Mouse (Mus musculus): Measurements from ENCODE around the gene Cipc. TPM values are rescaled to one million over a fixed set of nuclear protein-coding genes. Genes with fewer than 3 reads are reported as not detected.

Cipc gene
- polyA plus RNA-seq, 1 experiment from 2014 or later: 23.8 TPM

- H3K4me3 ChIP-seq (ENCODE audit: low read depth, low read length): no peak overlapping the region
- H3K27me3 ChIP-seq (replicated peaks; ENCODE audit: control insufficient read depth, insufficient read depth, low read length): no peaks in the 10 kb centered on the region
- ATAC-seq (replicated peaks; ENCODE audit: low FRiP score) (no peak), DNase-seq (ENCODE audit: low spot score) (no peak)
- no peaks in the 10 kb centered on the region for H3K9me3 ChIP-seq (ENCODE audit: control insufficient read depth, low read length)
- WGBS: 90% methylated on average over 11 of the region's 11 CpGs
- H3K4me2 ChIP-seq: no peak overlapping the region
- H3K9ac ChIP-seq (ENCODE audit: low read depth, low read length): no peak overlapping the region
- no peak overlapping the region for H3K27ac ChIP-seq (ENCODE audit: low read depth, low read length)
- peaks cover 38% of the 10 kb centered on the region for H3K36me3 ChIP-seq (ENCODE audit: control insufficient read depth, insufficient read depth, low read length)
- no peaks in the 10 kb centered on the region for H3K4me1 ChIP-seq (replicated peaks; ENCODE audit: control insufficient read depth, insufficient read depth, low read length)
Measured at GRCm38 (mm10) chr12:86961589-86962344, 14.9 kb downstream of the Cipc start.

GRCm38 (mm10) chr12:86964278-86965057 is 17.6 kb downstream of the Cipc start:
- Histone ChIP-seq H3K36me3 (ENCODE audit: control insufficient read depth, insufficient read depth, low read length) (peaks cover 32% of the 10 kb centered on the region), H3K27me3 (replicated peaks; ENCODE audit: control insufficient read depth, insufficient read depth, low read length) (no peaks in the 10 kb centered on the region), H3K9ac (ENCODE audit: low read depth, low read length) (no peak overlapping the region), H3K4me1 (replicated peaks; ENCODE audit: control insufficient read depth, insufficient read depth, low read length) (peaks cover 14% of the 10 kb centered on the region), H3K9me3 (ENCODE audit: control insufficient read depth, low read length) (no peaks in the 10 kb centered on the region), H3K4me2 (no peak overlapping the region), H3K4me3 (ENCODE audit: low read depth, low read length) (no peak overlapping the region), H3K27ac (ENCODE audit: low read depth, low read length) (no peak overlapping the region)
- no peak for DNase-seq (ENCODE audit: low spot score)
- 90% methylated on average over 16 of the region's 16 CpGs for WGBS
- ATAC-seq (replicated peaks; ENCODE audit: low FRiP score): no peak

GRCm38 (mm10) chr12:86965237-86965799 is 18.5 kb downstream of the Cipc start:
- ATAC-seq (replicated peaks; ENCODE audit: low FRiP score) (no peak), DNase-seq (ENCODE audit: low spot score) (no peak)
- Histone ChIP-seq H3K4me3 (ENCODE audit: low read depth, low read length) (no peak overlapping the region), H3K4me1 (replicated peaks; ENCODE audit: control insufficient read depth, insufficient read depth, low read length) (peaks cover 16% of the 10 kb centered on the region), H3K36me3 (ENCODE audit: control insufficient read depth, insufficient read depth, low read length) (peaks cover 25% of the 10 kb centered on the region), H3K9ac (ENCODE audit: low read depth, low read length) (no peak overlapping the region), H3K9me3 (ENCODE audit: control insufficient read depth, low read length) (no peaks in the 10 kb centered on the region), H3K27ac (ENCODE audit: low read depth, low read length) (no peak overlapping the region), H3K27me3 (replicated peaks; ENCODE audit: control insufficient read depth, insufficient read depth, low read length) (no peaks in the 10 kb centered on the region), H3K4me2 (no peak overlapping the region)
- WGBS: 82% methylated on average over 4 of the region's 4 CpGs

GRCm38 (mm10) chr12:86968468-86969219 is 21.8 kb downstream of the Cipc start:
- H3K27ac ChIP-seq (ENCODE audit: low read depth, low read length): peak overlapping the region; percentile 10

GRCm38 (mm10) chr12:86969220-86969601 is 22.4 kb downstream of the Cipc start:
- 66% methylated on average over 3 of the region's 3 CpGs for WGBS
- Histone ChIP-seq H3K9ac (ENCODE audit: low read depth, low read length) (peak overlapping the region; percentile 53), H3K4me2 (peak overlapping the region; percentile 58), H3K9me3 (ENCODE audit: control insufficient read depth, low read length) (no peaks in the 10 kb centered on the region), H3K36me3 (ENCODE audit: control insufficient read depth, insufficient read depth, low read length) (peaks cover 5% of the 10 kb centered on the region; the same call in 1 of the 2 replicates), H3K27ac (ENCODE audit: low read depth, low read length) (peak overlapping the region; percentile 10), H3K27me3 (replicated peaks; ENCODE audit: control insufficient read depth, insufficient read depth, low read length) (no peaks in the 10 kb centered on the region), H3K4me1 (replicated peaks; ENCODE audit: control insufficient read depth, insufficient read depth, low read length) (peaks cover 17% of the 10 kb centered on the region), H3K4me3 (ENCODE audit: low read depth, low read length) (no peak overlapping the region)
- no peak for DNase-seq (ENCODE audit: low spot score)
- peak; percentile 41; the same call in 1 of the 2 replicates for ATAC-seq (replicated peaks; ENCODE audit: low FRiP score)

More at GRCm38 (mm10) chr12:86968468-86969219, 21.8 kb downstream of the Cipc start:
- Histone ChIP-seq H3K4me3 (ENCODE audit: low read depth, low read length) (no peak overlapping the region), H3K9me3 (ENCODE audit: control insufficient read depth, low read length) (no peaks in the 10 kb centered on the region), H3K36me3 (ENCODE audit: control insufficient read depth, insufficient read depth, low read length) (peaks cover 6% of the 10 kb centered on the region), H3K4me2 (peak overlapping the region; percentile 58), H3K9ac (ENCODE audit: low read depth, low read length) (peak overlapping the region; percentile 53), H3K27me3 (replicated peaks; ENCODE audit: control insufficient read depth, insufficient read depth, low read length) (no peaks in the 10 kb centered on the region), H3K4me1 (replicated peaks; ENCODE audit: control insufficient read depth, insufficient read depth, low read length) (peaks cover 16% of the 10 kb centered on the region)
- ATAC-seq (replicated peaks; ENCODE audit: low FRiP score): peak; percentile 79
- DNase-seq (ENCODE audit: low spot score): no peak
- 43% methylated on average over 13 of the region's 13 CpGs for WGBS

GRCm38 (mm10) chr12:86971089-86971488 is 24.2 kb downstream of the Cipc start:
- peaks cover 23% of the 10 kb centered on the region for H3K4me1 ChIP-seq (replicated peaks; ENCODE audit: control insufficient read depth, insufficient read depth, low read length)
- H3K4me2 ChIP-seq: no peak overlapping the region

GRCm38 (mm10) chr12:86973216-86973615 is 26.4 kb downstream of the Cipc start:
- WGBS: 63% methylated on average over 7 of the region's 7 CpGs
- H3K27ac ChIP-seq (ENCODE audit: low read depth, low read length): no peak overlapping the region

More at GRCm38 (mm10) chr12:86971089-86971488, 24.2 kb downstream of the Cipc start:
- Histone ChIP-seq H3K4me3 (ENCODE audit: low read depth, low read length) (no peak overlapping the region), H3K9ac (ENCODE audit: low read depth, low read length) (no peak overlapping the region), H3K27me3 (replicated peaks; ENCODE audit: control insufficient read depth, insufficient read depth, low read length) (no peaks in the 10 kb centered on the region), H3K9me3 (ENCODE audit: control insufficient read depth, low read length) (no peaks in the 10 kb centered on the region), H3K27ac (ENCODE audit: low read depth, low read length) (no peak overlapping the region), H3K36me3 (ENCODE audit: control insufficient read depth, insufficient read depth, low read length) (no peaks in the 10 kb centered on the region)
- no peak for DNase-seq (ENCODE audit: low spot score)
- no peak for ATAC-seq (replicated peaks; ENCODE audit: low FRiP score)
- 77% methylated on average over 7 of the region's 7 CpGs for WGBS

GRCm38 (mm10) chr12:86973706-86974105 is 26.9 kb downstream of the Cipc start:
- Histone ChIP-seq H3K27me3 (replicated peaks; ENCODE audit: control insufficient read depth, insufficient read depth, low read length) (peaks cover 10% of the 10 kb centered on the region), H3K36me3 (ENCODE audit: control insufficient read depth, insufficient read depth, low read length) (no peaks in the 10 kb centered on the region), H3K4me3 (ENCODE audit: low read depth, low read length) (no peak overlapping the region), H3K9me3 (ENCODE audit: control insufficient read depth, low read length) (no peaks in the 10 kb centered on the region), H3K27ac (ENCODE audit: low read depth, low read length) (no peak overlapping the region), H3K4me1 (replicated peaks; ENCODE audit: control insufficient read depth, insufficient read depth, low read length) (peaks cover 16% of the 10 kb centered on the region), H3K4me2 (no peak overlapping the region), H3K9ac (ENCODE audit: low read depth, low read length) (no peak overlapping the region)
- ATAC-seq (replicated peaks; ENCODE audit: low FRiP score) (no peak), DNase-seq (ENCODE audit: low spot score) (no peak)
- WGBS: 47% methylated on average over 8 of the region's 8 CpGs

More at GRCm38 (mm10) chr12:86973216-86973615, 26.4 kb downstream of the Cipc start:
- ATAC-seq (replicated peaks; ENCODE audit: low FRiP score) (no peak), DNase-seq (ENCODE audit: low spot score) (no peak)
- Histone ChIP-seq H3K4me1 (replicated peaks; ENCODE audit: control insufficient read depth, insufficient read depth, low read length) (peaks cover 21% of the 10 kb centered on the region), H3K27me3 (replicated peaks; ENCODE audit: control insufficient read depth, insufficient read depth, low read length) (peaks cover 9% of the 10 kb centered on the region), H3K9ac (ENCODE audit: low read depth, low read length) (no peak overlapping the region), H3K4me2 (no peak overlapping the region), H3K9me3 (ENCODE audit: control insufficient read depth, low read length) (no peaks in the 10 kb centered on the region), H3K36me3 (ENCODE audit: control insufficient read depth, insufficient read depth, low read length) (no peaks in the 10 kb centered on the region), H3K4me3 (ENCODE audit: low read depth, low read length) (no peak overlapping the region)

Measured in liver, embryonic 11.5 days (tissue).